27 mouse cellular contexts compared by ENCODE assay signal in the genomic region with DNA sequence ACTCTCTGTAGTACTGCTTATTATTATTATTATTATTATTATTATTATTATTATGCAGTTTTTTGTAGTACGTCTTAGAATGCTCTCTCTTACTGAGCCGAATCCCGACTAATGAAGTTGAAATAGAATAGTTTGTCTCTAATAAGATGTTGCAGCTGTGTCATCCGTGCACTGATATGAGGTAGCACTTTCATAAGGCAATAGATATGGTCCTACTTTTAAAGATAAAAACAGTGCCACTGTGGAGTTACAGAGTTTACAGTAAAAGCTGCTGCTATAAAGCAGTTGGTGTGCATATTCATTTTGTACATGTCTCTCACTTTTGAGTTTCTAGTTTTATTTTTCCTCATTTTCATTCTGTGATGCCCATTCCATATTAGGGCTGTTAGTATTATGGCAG.
"Had no signal": no experiment of that assay in that cellular context is flagged by ENCODE, and none has a peak within 500 bp of the region (broad histone marks: within the 10 kb centered on the region; RNA-seq: fewer than 3 reads in every experiment).

No protein-coding gene starts in this region.

- H3K27ac ChIP-seq: embryonic facial prominence, embryonic 10.5 days; embryonic facial prominence, embryonic 12.5 days; embryonic facial prominence, embryonic 13.5 days; embryonic facial prominence, embryonic 15.5 days; forebrain, embryonic 10.5 days; forebrain, embryonic 12.5 days; forebrain, embryonic 13.5 days; forebrain, embryonic 15.5 days; heart, adult 2 months; heart, embryonic 10.5 days had no signal

- H3K4me2 ChIP-seq: embryonic facial prominence, embryonic 12.5 days; embryonic facial prominence, embryonic 13.5 days; embryonic facial prominence, embryonic 15.5 days; forebrain, embryonic 12.5 days; forebrain, embryonic 13.5 days; forebrain, embryonic 15.5 days had no signal

- H3K4me1 ChIP-seq: embryonic facial prominence, embryonic 15.5 days; forebrain, embryonic 12.5 days; forebrain, embryonic 13.5 days had no signal

- H3K4me3 ChIP-seq: embryonic facial prominence, embryonic 10.5 days; embryonic facial prominence, embryonic 12.5 days; embryonic facial prominence, embryonic 13.5 days; embryonic facial prominence, embryonic 15.5 days; erythroblast, embryonic 14.5 days; forebrain, embryonic 10.5 days; forebrain, embryonic 12.5 days; forebrain, embryonic 13.5 days; forebrain, embryonic 15.5 days; heart, adult 2 months; heart, embryonic 10.5 days had no signal

- H3K36me3 ChIP-seq: embryonic facial prominence, embryonic 10.5 days; embryonic facial prominence, embryonic 12.5 days; embryonic facial prominence, embryonic 13.5 days; embryonic facial prominence, embryonic 15.5 days; forebrain, embryonic 10.5 days; forebrain, embryonic 12.5 days; forebrain, embryonic 15.5 days; heart, embryonic 10.5 days had no signal

- H3K27me3 ChIP-seq: embryonic facial prominence, embryonic 12.5 days; embryonic facial prominence, embryonic 13.5 days; embryonic facial prominence, embryonic 15.5 days; forebrain, embryonic 12.5 days; forebrain, embryonic 13.5 days; forebrain, embryonic 15.5 days had no signal

- DNase-seq: cerebellum, adult 8-10 months; cerebellum, adult 9-10 months; cerebellum, adult 9-11 months; cerebellum, postnatal 10 days; cerebellum, postnatal 14 days; cerebellum, postnatal 25 days; cerebellum, postnatal 36 days; embryo, embryonic 11 days; forebrain, postnatal 0 days; gastrocnemius, postnatal 10 days; gastrocnemius, postnatal 14 days; gastrocnemius, postnatal 25 days; heart, adult 11 months; heart, adult 18-20 months; heart, adult 2 months had no signal

- ATAC-seq: forebrain, embryonic 13.5 days; forebrain, embryonic 14.5 days; forebrain, embryonic 15.5 days; forebrain, embryonic 16.5 days; forebrain, postnatal 0 days had no signal

- H3K9me3 ChIP-seq: embryonic facial prominence, embryonic 10.5 days; embryonic facial prominence, embryonic 12.5 days; embryonic facial prominence, embryonic 13.5 days; embryonic facial prominence, embryonic 15.5 days; forebrain, embryonic 10.5 days; forebrain, embryonic 12.5 days; forebrain, embryonic 13.5 days; forebrain, embryonic 15.5 days; heart, embryonic 10.5 days had no signal

- H3K9ac ChIP-seq: embryonic facial prominence, embryonic 12.5 days; embryonic facial prominence, embryonic 13.5 days; embryonic facial prominence, embryonic 15.5 days; forebrain, embryonic 12.5 days; forebrain, embryonic 13.5 days; forebrain, embryonic 15.5 days; forebrain, postnatal 0 days had no signal
